Mouse (Mus musculus): ENCODE measurements around the gene Ttc23l. TPM values are rescaled to one million over a fixed set of nuclear protein-coding genes. Genes with fewer than 3 reads are reported as not detected.
A peak's percentile ranks its signal among the peaks of the same experiment; 100 is the strongest.
"Not testable (repeated sequence)": the region's sequence is repeated elsewhere in the genome, so short reads cannot be mapped to it uniquely, and the experiment has no call there.

Ttc23l gene
- polyA plus RNA-seq (2015; fragmentation: Nextera tagmentation; extraction: Ambion mirVana) = not detected in 2 replicates

DNA sequence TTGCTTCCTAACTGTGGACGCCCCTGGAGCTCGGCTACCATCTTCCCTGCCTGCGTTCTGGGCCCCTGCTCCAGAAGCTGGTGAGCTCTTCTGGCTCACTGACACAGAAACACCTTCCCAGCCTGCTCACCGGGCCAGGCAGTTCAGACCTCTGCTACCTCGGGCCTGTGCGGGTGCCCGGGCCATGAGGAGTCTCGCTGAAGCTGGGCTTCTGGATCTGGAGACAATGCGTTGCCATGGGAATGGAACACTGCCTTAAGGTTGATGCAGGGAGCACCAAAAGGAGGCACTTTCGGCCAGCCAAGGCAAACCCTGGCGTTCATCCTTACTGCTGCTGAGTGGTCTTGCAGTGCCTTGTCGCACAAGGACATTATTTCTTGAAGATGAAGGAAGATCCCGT is at the start of gene Ttc23l:
Gene Ttc23l (minus strand): TSS at position 204 of the 400 bp plus-strand sequence.
- no peak for DNase-seq (ENCODE audit: low spot score)

GRCm38 (mm10) chr15:10599413-10599812 is 40.9 kb upstream of the Ttc23l start:
- DNase-seq (ENCODE audit: low spot score) = no peak

- no peak for DNase-seq (ENCODE audit: low spot score)
Measured at GRCm38 (mm10) chr15:10598259-10599225, 40.1 kb upstream of the Ttc23l start.

GRCm38 (mm10) chr15:10596871-10597270 is 38.4 kb upstream of the Ttc23l start:
- no peak for DNase-seq (ENCODE audit: low spot score)

- DNase-seq (ENCODE audit: low spot score) = no peak
Measured at GRCm38 (mm10) chr15:10595408-10595807, 36.9 kb upstream of the Ttc23l start.

DNA sequence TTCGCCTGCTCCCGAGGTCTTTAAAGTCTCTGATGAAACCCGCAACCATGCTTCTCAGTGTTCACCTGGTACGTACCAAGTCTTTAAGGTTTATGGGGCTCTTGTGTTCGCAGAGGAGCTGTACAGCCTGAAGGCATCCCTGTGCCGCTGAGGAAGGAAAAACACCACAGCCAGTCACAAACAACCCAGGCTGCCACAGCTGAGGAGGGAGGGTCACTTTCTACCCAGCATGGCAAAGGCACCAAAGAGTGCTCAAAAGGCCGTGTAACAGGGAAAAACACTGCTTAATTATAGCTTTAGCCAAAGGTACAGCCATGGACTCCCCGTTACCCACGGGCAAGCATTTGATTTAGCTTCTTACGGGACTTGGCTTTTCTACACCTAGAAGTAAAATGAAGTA is 36.4 kb upstream of the Ttc23l start:
- DNase-seq (ENCODE audit: low spot score) = no peak

GRCm38 (mm10) chr15:10593094-10593493 is 34.6 kb upstream of the Ttc23l start:
- DNase-seq (ENCODE audit: low spot score) = no peak

DNA sequence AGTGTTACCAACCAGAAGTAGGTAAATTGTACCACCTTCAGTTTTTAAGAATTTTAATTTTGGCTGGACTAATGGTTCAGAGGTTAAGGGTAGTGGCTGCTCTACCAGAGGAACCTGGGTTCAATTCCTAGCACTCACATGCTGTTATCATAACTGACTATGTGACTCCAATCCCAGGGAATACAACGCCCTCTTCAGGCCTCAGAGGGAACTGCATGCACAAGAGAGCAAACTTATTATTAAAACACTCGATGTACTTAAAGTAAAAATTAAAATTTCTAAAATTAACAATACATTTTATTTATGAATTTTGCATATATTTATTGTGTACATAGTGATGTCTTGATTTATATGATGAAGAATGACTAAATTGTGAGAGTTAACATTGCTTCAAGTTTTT is 28.1 kb upstream of the Ttc23l start:
- no peak for DNase-seq (ENCODE audit: low spot score)

- DNase-seq (ENCODE audit: low spot score) = no peak
Measured at GRCm38 (mm10) chr15:10584359-10585187, 26.1 kb upstream of the Ttc23l start.

- DNase-seq (ENCODE audit: low spot score) = peak; percentile 58
Measured at GRCm38 (mm10) chr15:10583408-10583807, 24.9 kb upstream of the Ttc23l start.

GRCm38 (mm10) chr15:10579159-10579558 is 20.7 kb upstream of the Ttc23l start:
- no peak for DNase-seq (ENCODE audit: low spot score)

DNA sequence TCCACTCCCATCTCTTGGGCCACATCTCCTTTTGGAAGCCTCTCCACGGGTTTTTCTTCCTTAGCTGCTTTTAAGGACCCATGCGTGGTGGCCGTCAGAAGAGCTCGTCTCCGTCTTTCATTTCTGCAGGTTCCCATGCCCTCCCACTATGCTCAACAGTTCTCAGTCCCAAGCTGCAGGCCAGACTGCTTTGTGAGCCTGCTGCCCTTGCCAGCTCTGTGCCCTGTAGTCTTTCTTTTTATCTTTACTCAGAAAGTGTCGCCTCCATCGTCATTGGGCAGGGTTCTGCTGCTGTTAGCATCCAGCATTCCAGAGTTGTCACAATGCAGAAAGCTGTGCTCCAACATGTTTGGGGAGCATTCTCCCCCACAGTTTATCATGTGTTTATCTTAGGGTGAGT is 8.0 kb upstream of the Ttc23l start:
- no peak for DNase-seq (ENCODE audit: low spot score)

GRCm38 (mm10) chr15:10564201-10564600 is 5.7 kb upstream of the Ttc23l start:
- DNase-seq (ENCODE audit: low spot score) = no peak

GRCm38 (mm10) chr15:10562281-10562680 is 3.8 kb upstream of the Ttc23l start:
- DNase-seq (ENCODE audit: low spot score) = no peak

DNA sequence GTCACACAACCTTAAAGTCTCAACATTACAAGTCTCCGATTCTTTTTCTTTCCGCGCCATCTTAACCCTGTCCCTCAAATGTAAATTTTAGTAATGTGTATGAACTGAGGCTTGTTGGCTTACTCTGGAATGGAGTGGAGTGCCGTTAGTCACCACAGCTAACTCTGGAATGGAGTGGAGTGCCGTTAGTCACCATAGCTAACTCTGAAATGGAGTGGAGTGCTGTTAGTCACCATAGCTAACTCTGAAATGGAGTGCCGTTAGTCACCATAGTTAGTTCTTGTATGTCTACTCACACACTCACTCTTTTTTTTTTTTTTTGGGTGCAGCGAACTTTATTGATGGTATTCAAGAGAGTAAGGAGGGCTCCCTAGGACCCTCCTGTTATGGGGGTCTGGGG is 1.5 kb upstream of the Ttc23l start:
- DNase-seq (ENCODE audit: low spot score) = no peak

GRCm38 (mm10) chr15:10554336-10554735 is 4.1 kb downstream of the Ttc23l start:
- DNase-seq (ENCODE audit: low spot score) = no peak

GRCm38 (mm10) chr15:10540271-10541088 is 18.0 kb downstream of the Ttc23l start:
- DNase-seq (ENCODE audit: low spot score) = no peak

- no peak for DNase-seq (ENCODE audit: low spot score)
Measured at GRCm38 (mm10) chr15:10535969-10536368, 22.5 kb downstream of the Ttc23l start.

DNA sequence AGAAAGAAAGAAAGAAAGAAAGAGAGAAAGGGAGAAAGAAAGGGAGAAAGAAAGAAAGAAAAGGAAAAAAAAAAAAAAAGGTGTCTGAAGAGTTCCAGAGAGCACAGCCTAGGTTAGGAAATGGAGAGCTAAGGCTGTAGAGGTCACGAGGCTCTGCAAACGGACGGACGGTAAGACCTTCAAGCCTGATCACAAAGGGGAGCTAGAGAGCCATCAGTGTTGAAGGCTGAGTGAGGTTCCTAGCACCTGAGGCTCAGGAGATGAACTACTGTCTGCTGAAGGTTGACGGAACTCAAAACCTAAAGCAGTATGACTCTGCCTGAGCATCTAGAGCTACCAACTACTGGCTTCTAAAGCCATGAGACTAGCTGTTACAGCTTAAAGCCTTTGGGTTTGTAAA is 23.9 kb downstream of the Ttc23l start:
- DNase-seq (ENCODE audit: low spot score) = no peak

- DNase-seq (ENCODE audit: low spot score) = not testable (repeated sequence)
Measured at GRCm38 (mm10) chr15:10533361-10533760, 25.1 kb downstream of the Ttc23l start.

GRCm38 (mm10) chr15:10531352-10531751 is 27.1 kb downstream of the Ttc23l start:
- DNase-seq (ENCODE audit: low spot score) = no peak

Data from thymus, postnatal 0 days (tissue).